Mouse (Mus musculus) heart, adult 2 months (tissue): ENCODE measurements around the gene Cmah.

Experiments used
- CTCF ChIP-seq: fragments of 200-600 bp; IDR thresholded peaks from 2 replicates; pipeline ENCODE4 v1.8.1; 2022; ENCODE audit warnings: antibody characterized with exemption, mild to moderate bottlenecking, moderate library complexity
- EP300 ChIP-seq: fragments of 200-500 bp; IDR thresholded peaks from 2 replicates; pipeline ENCODE4 v1.6.1; 2011; ENCODE audit warnings: low read depth, low read length, control low read depth; ENCODE audit not compliant: insufficient read depth

GRCm38 (mm10) chr13:24481615-24482295 lies 154.6 kb downstream of the Cmah start:
- TF ChIP-seq CTCF (peak; percentile 89), EP300 (peak; percentile 65; the same call in 1 of the 2 replicates)
